ENCODE assay signal across 28 mouse cellular contexts in the genomic region with DNA sequence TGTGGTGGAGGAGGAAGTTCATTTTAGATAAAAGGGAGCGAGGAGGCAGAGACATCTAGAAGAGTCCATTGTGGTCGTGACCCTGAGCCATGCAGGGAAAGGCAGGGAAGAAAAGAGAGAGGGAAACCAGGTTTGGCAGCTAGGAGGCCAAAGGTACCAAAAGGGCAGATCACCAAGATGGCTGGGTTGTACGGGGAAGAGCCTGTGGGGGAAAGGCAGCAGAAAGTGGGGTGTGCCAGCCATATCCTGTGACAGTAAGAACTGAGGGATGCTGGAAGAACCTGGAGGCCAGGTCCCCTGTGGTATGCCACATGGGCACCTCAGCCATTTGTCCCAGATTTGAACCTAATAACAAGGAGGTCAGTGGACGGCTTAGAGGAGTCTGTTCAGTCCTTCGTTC. TPM values are rescaled to one million over a fixed set of nuclear protein-coding genes. Genes with fewer than 3 reads are reported as not detected.
"Had no signal": no experiment of that assay in that cellular context is flagged by ENCODE, and none has a peak within 500 bp of the region (broad histone marks: within the 10 kb centered on the region; RNA-seq: fewer than 3 reads in every experiment).

No protein-coding gene starts in this region.

- H3K4me1 ChIP-seq: intestine, embryonic 15.5 days; limb, embryonic 12.5 days; liver, embryonic 13.5 days; liver, embryonic 15.5 days had no signal

- H3K9me3 ChIP-seq: heart, embryonic 15.5 days; hindbrain, embryonic 10.5 days; intestine, embryonic 15.5 days; limb, embryonic 10.5 days; liver, embryonic 13.5 days; liver, embryonic 15.5 days had no signal

- H3K36me3 ChIP-seq: hindbrain, embryonic 12.5 days; liver, embryonic 13.5 days; liver, embryonic 15.5 days had no signal

- DNase-seq: gastrocnemius, adult 2 months; gastrocnemius, postnatal 10 days; gastrocnemius, postnatal 25 days; heart, postnatal 4 days; kidney, adult 18-20 months; kidney, adult 8-10 months; kidney, postnatal 10 days; kidney, postnatal 25 days; kidney, postnatal 4 days; liver; liver, embryonic 13.5 days; liver, postnatal 0 days had no signal

- H3K27me3 ChIP-seq: heart, embryonic 12.5 days; heart, embryonic 15.5 days; hindbrain, embryonic 12.5 days; intestine, embryonic 15.5 days; limb, embryonic 12.5 days; liver, embryonic 13.5 days; liver, embryonic 15.5 days had no signal

- H3K4me3 ChIP-seq: gastrocnemius, adult 2 months; heart, embryonic 12.5 days; heart, embryonic 15.5 days; hindbrain, embryonic 10.5 days; hindbrain, embryonic 12.5 days; intestine, embryonic 15.5 days; layer of hippocampus, adult 2 months; left cerebral cortex, adult 2 months; limb, embryonic 10.5 days; limb, embryonic 12.5 days; liver, embryonic 13.5 days; liver, embryonic 15.5 days had no signal

- H3K9ac ChIP-seq: heart, embryonic 12.5 days; heart, embryonic 15.5 days; hindbrain, embryonic 12.5 days; hindbrain, embryonic 14.5 days; intestine, embryonic 15.5 days; limb, embryonic 12.5 days; liver, embryonic 13.5 days; liver, embryonic 15.5 days; liver, postnatal 0 days had no signal

- H3K27ac ChIP-seq: gastrocnemius, adult 2 months; hindbrain, embryonic 10.5 days; hindbrain, embryonic 12.5 days; hindbrain, embryonic 14.5 days; intestine, embryonic 15.5 days; layer of hippocampus, adult 2 months; left cerebral cortex, adult 2 months; limb, embryonic 10.5 days; limb, embryonic 12.5 days; liver, embryonic 13.5 days; liver, embryonic 15.5 days had no signal

- H3K4me2 ChIP-seq: heart, embryonic 12.5 days; heart, embryonic 15.5 days; hindbrain, embryonic 12.5 days; hindbrain, embryonic 14.5 days; intestine, embryonic 15.5 days; limb, embryonic 12.5 days; liver, embryonic 11.5 days; liver, embryonic 13.5 days; liver, embryonic 15.5 days had no signal

- ATAC-seq: hindbrain, embryonic 16.5 days; inflammation-experienced regulatory T-cells, adult 6 months; intestine, embryonic 15.5 days; intestine, postnatal 0 days; liver, postnatal 0 days had no signal

RNA-seq across cellular contexts. Expression of gene Lamb1, which starts 47.2 kb away (rescaled TPM):
- total RNA-seq: granulocyte monocyte progenitor cell, adult 5-6 weeks had no signal
- polyA plus RNA-seq: inflammation-experienced regulatory T-cells, adult 6 months had no signal
